Mouse (Mus musculus): ENCODE measurements around the gene Gyg. TPM values are rescaled to one million over a fixed set of nuclear protein-coding genes. Genes with fewer than 3 reads are reported as not detected.
A peak's percentile ranks its signal among the peaks of the same experiment; 100 is the strongest.
"Not testable (repeated sequence)": the region's sequence is repeated elsewhere in the genome, so short reads cannot be mapped to it uniquely, and the experiment has no call there.

Gyg gene
- total RNA-seq, 2 experiments from 2014 or later: 308 to 375 TPM

- intact Hi-C loops (cut with DNase I): no loop called here
- no peak for DNase-seq
These were observed 21.4 kb downstream of the Gyg start for GRCm38 (mm10) chr3:20133745-20134144.

GRCm38 (mm10) chr3:20132731-20133130, 22.4 kb downstream of the Gyg start:
- intact Hi-C loops (cut with DNase I): no loop called here
- peak in 1 of 2 experiments; percentile 16 for DNase-seq

- intact Hi-C loops (cut with DNase I): no loop called here
- DNase-seq: no peak
These were observed 23.8 kb downstream of the Gyg start for GRCm38 (mm10) chr3:20131350-20131720.

- no peak for DNase-seq
- intact Hi-C loops (cut with DNase I): no loop called here
These were observed 24.4 kb downstream of the Gyg start for GRCm38 (mm10) chr3:20130456-20131349.

- intact Hi-C loops (cut with DNase I): no loop called here
- no peak for DNase-seq
These were observed 25.6 kb downstream of the Gyg start for GRCm38 (mm10) chr3:20129491-20129890.

GRCm38 (mm10) chr3:20127047-20127595, 28.0 kb downstream of the Gyg start:
- DNase-seq: no peak
- intact Hi-C loops (cut with DNase I): no loop called here

- DNase-seq: no peak
- intact Hi-C loops (cut with DNase I): no loop called here
These were observed 29.5 kb downstream of the Gyg start for GRCm38 (mm10) chr3:20125604-20126003.

- DNase-seq; intact Hi-C loops (cut with DNase I): not testable (repeated sequence)
These were observed 33.5 kb downstream of the Gyg start for GRCm38 (mm10) chr3:20121582-20121981.

GRCm38 (mm10) chr3:20119686-20120244, 35.4 kb downstream of the Gyg start:
- intact Hi-C loops (cut with DNase I): no loop called here
- no peak for DNase-seq

GRCm38 (mm10) chr3:20119044-20119591, 36.0 kb downstream of the Gyg start:
- DNase-seq: no peak
- intact Hi-C loops (cut with DNase I): no loop called here

GRCm38 (mm10) chr3:20111913-20112312, 43.2 kb downstream of the Gyg start:
- DNase-seq: no peak
- intact Hi-C loops (cut with DNase I): no loop called here

- intact Hi-C loops (cut with DNase I): no loop called here
- no peak for DNase-seq
These were observed 46.2 kb downstream of the Gyg start for GRCm38 (mm10) chr3:20108881-20109280.

- DNase-seq: no peak
- intact Hi-C loops (cut with DNase I): no loop called here
These were observed 50.3 kb downstream of the Gyg start for GRCm38 (mm10) chr3:20104776-20105175.

GRCm38 (mm10) chr3:20104318-20104717, 50.8 kb downstream of the Gyg start:
- intact Hi-C loops (cut with DNase I): no loop called here
- no peak for DNase-seq

- intact Hi-C loops (cut with DNase I): no loop called here
- no peak for DNase-seq
These were observed 51.3 kb downstream of the Gyg start for GRCm38 (mm10) chr3:20103830-20104229.

GRCm38 (mm10) chr3:20082161-20082560, 73.0 kb downstream of the Gyg start:
- intact Hi-C loops (cut with DNase I): loop anchor here (10.0 kb wide), 1 partner anchor 113 kb away; no protein-coding TSS in a partner anchor
- no peak for DNase-seq

GRCm38 (mm10) chr3:20076145-20077053, 78.7 kb downstream of the Gyg start:
- DNase-seq: no peak
- intact Hi-C loops (cut with DNase I): no loop called here
